Mouse (Mus musculus) forebrain, embryonic 10.5 days (tissue): Measurements from ENCODE around the gene Pde8a. TPM values are rescaled to one million over a fixed set of nuclear protein-coding genes. Genes with fewer than 3 reads are reported as not detected.
A peak's percentile ranks its signal among the peaks of the same experiment; 100 is the strongest.

Experiments used
- DNase-seq: peaks from one replicate; pipeline ENCODE4 v3.0.0-alpha.2; 2017; ENCODE audit warnings: low spot score; ENCODE audit errors: extremely low spot score
- H3K27ac ChIP-seq: fragments of 300-500 bp; sonication (generic); 2 replicates; pipeline ENCODE4 v1.5.1; 2016; ENCODE audit warnings: mild to moderate bottlenecking
- H3K27me3 ChIP-seq: fragments of 300-500 bp; sonication (generic); 2 replicates; pipeline ENCODE4 v1.6.1; 2016; ENCODE audit warnings: mild to moderate bottlenecking; ENCODE audit not compliant: poor library complexity, severe bottlenecking
- H3K36me3 ChIP-seq: fragments of 300-500 bp; sonication (generic); replicated peaks from 2 replicates; pipeline ENCODE4 v1.6.1; 2016; ENCODE audit warnings: mild to moderate bottlenecking, moderate library complexity
- H3K4me1 ChIP-seq: fragments of 300-500 bp; sonication (generic); 2 replicates; pipeline ENCODE4 v1.6.1; 2016
- H3K4me3 ChIP-seq: fragments of 300-500 bp; sonication (generic); 2 replicates; pipeline ENCODE4 v1.5.1; 2016; ENCODE audit warnings: mild to moderate bottlenecking, moderate library complexity
- H3K9me3 ChIP-seq: fragments of 300-500 bp; sonication (generic); 2 replicates; pipeline ENCODE4 v1.6.1; 2016; ENCODE audit warnings: mild to moderate bottlenecking, moderate library complexity
- WGBS: fragments of 180-500 bp; shearing (Covaris S2); methylation state at CpG from one replicate; pipeline ENCODE4 v1.1.7; 2016; 5-methylcytosine and 5-hydroxymethylcytosine counted together
- polyA plus RNA-seq: library from polyadenylated mRNA; unstranded; fragments of >200 nt; fragmentation: Nextera tagmentation; extraction: Ambion mirVana; gene quantifications from 2 replicates; pipeline ENCODE4 v1.2.1, GENCODE M21; 2016

The Pde8a gene
- polyA plus RNA-seq, 1 experiment from 2014 or later: 1.6 TPM

GRCm38 (mm10) chr7:81214153-81214907 lies 934 bp downstream of the Pde8a start:
- Histone ChIP-seq H3K27ac (peak overlapping the region; percentile 75), H3K4me1 (peaks cover 42% of the 10 kb centered on the region), H3K9me3 (no peaks in the 10 kb centered on the region), H3K36me3 (no peaks in the 10 kb centered on the region), H3K27me3 (peaks cover 86% of the 10 kb centered on the region), H3K4me3 (peak overlapping the region; percentile 48)
- DNase-seq: no peak
- WGBS: 5% methylated on average over 36 of the region's 40 CpGs

GRCm38 (mm10) chr7:81215950-81216349 lies 2.6 kb downstream of the Pde8a start:
- Histone ChIP-seq H3K4me3 (no peak overlapping the region), H3K36me3 (no peaks in the 10 kb centered on the region), H3K9me3 (no peaks in the 10 kb centered on the region), H3K27ac (no peak overlapping the region), H3K4me1 (peaks cover 35% of the 10 kb centered on the region), H3K27me3 (peaks cover 70% of the 10 kb centered on the region)
- 55% methylated on average over 1 of the region's 1 CpGs for WGBS
- DNase-seq: no peak

GRCm38 (mm10) chr7:81219321-81219720 lies 5.9 kb downstream of the Pde8a start:
- H3K27ac ChIP-seq: no peak overlapping the region
- WGBS: 62% methylated on average over 7 of the region's 7 CpGs
- H3K4me3 ChIP-seq: no peak overlapping the region
- peaks cover 36% of the 10 kb centered on the region for H3K27me3 ChIP-seq
- no peaks in the 10 kb centered on the region for H3K36me3 ChIP-seq
- no peak for DNase-seq
- H3K9me3 ChIP-seq: no peaks in the 10 kb centered on the region
- H3K4me1 ChIP-seq: peaks cover 1% of the 10 kb centered on the region

- DNase-seq: no peak
- Histone ChIP-seq H3K36me3 (no peaks in the 10 kb centered on the region), H3K9me3 (no peaks in the 10 kb centered on the region), H3K4me1 (no peaks in the 10 kb centered on the region), H3K27me3 (peaks cover 26% of the 10 kb centered on the region), H3K4me3 (no peak overlapping the region), H3K27ac (no peak overlapping the region)
- WGBS: 83% methylated on average over 3 of the region's 3 CpGs
Measured at GRCm38 (mm10) chr7:81220381-81220780, 7.0 kb downstream of the Pde8a start.

GRCm38 (mm10) chr7:81224260-81224659 lies 10.9 kb downstream of the Pde8a start:
- Histone ChIP-seq H3K36me3 (no peaks in the 10 kb centered on the region), H3K4me3 (no peak overlapping the region), H3K27ac (no peak overlapping the region), H3K9me3 (no peaks in the 10 kb centered on the region), H3K4me1 (no peaks in the 10 kb centered on the region), H3K27me3 (no peaks in the 10 kb centered on the region)
- 92% methylated on average over 7 of the region's 7 CpGs for WGBS
- DNase-seq: no peak

GRCm38 (mm10) chr7:81230091-81230792 lies 16.8 kb downstream of the Pde8a start:
- whole genome bisulfite sequencing: 90% methylated on average over 7 of the region's 7 CpGs
- DNase-seq: no peak

GRCm38 (mm10) chr7:81232674-81233073 lies 19.3 kb downstream of the Pde8a start:
- DNase-seq: no peak
- Histone ChIP-seq H3K27me3 (no peaks in the 10 kb centered on the region), H3K9me3 (no peaks in the 10 kb centered on the region), H3K36me3 (no peaks in the 10 kb centered on the region), H3K4me1 (no peaks in the 10 kb centered on the region), H3K4me3 (no peak overlapping the region), H3K27ac (no peak overlapping the region)
- WGBS: 77% methylated on average over 2 of the region's 2 CpGs

More at GRCm38 (mm10) chr7:81230091-81230792, 16.8 kb downstream of the Pde8a start:
- no peak overlapping the region for H3K27ac ChIP-seq
- no peak overlapping the region for H3K4me3 ChIP-seq
- no peaks in the 10 kb centered on the region for H3K4me1 ChIP-seq
- H3K9me3 ChIP-seq: no peaks in the 10 kb centered on the region
- no peaks in the 10 kb centered on the region for H3K36me3 ChIP-seq
- H3K27me3 ChIP-seq: no peaks in the 10 kb centered on the region

- no peaks in the 10 kb centered on the region for H3K9me3 ChIP-seq
- no peak overlapping the region for H3K27ac ChIP-seq
- no peak overlapping the region for H3K4me3 ChIP-seq
- no peak for DNase-seq
- 90% methylated on average over 2 of the region's 2 CpGs for WGBS
- no peaks in the 10 kb centered on the region for H3K27me3 ChIP-seq
- no peaks in the 10 kb centered on the region for H3K4me1 ChIP-seq
- H3K36me3 ChIP-seq: no peaks in the 10 kb centered on the region
Measured at GRCm38 (mm10) chr7:81235117-81235516, 21.7 kb downstream of the Pde8a start.

- no peak overlapping the region for H3K4me3 ChIP-seq
- no peaks in the 10 kb centered on the region for H3K36me3 ChIP-seq
- no peak overlapping the region for H3K27ac ChIP-seq
- H3K9me3 ChIP-seq: no peaks in the 10 kb centered on the region
- H3K4me1 ChIP-seq: no peaks in the 10 kb centered on the region
- WGBS: 78% methylated on average over 4 of the region's 4 CpGs
- no peak for DNase-seq
- H3K27me3 ChIP-seq: no peaks in the 10 kb centered on the region
Measured at GRCm38 (mm10) chr7:81235600-81236223, 22.3 kb downstream of the Pde8a start.

- Histone ChIP-seq H3K4me3 (no peak overlapping the region), H3K9me3 (no peaks in the 10 kb centered on the region), H3K36me3 (no peaks in the 10 kb centered on the region), H3K4me1 (no peaks in the 10 kb centered on the region), H3K27me3 (no peaks in the 10 kb centered on the region), H3K27ac (no peak overlapping the region)
- 77% methylated on average over 5 of the region's 5 CpGs for WGBS
- no peak for DNase-seq
Measured at GRCm38 (mm10) chr7:81243361-81243760, 30.0 kb downstream of the Pde8a start.

GRCm38 (mm10) chr7:81249854-81250279 lies 36.5 kb downstream of the Pde8a start:
- no peaks in the 10 kb centered on the region for H3K4me1 ChIP-seq
- H3K27me3 ChIP-seq: no peaks in the 10 kb centered on the region
- H3K36me3 ChIP-seq: no peaks in the 10 kb centered on the region
- no peak for DNase-seq
- 89% methylated on average over 3 of the region's 3 CpGs for WGBS
- H3K9me3 ChIP-seq: no peaks in the 10 kb centered on the region
- no peak overlapping the region for H3K4me3 ChIP-seq
- H3K27ac ChIP-seq: no peak overlapping the region

- Histone ChIP-seq H3K9me3 (no peaks in the 10 kb centered on the region), H3K27ac (no peak overlapping the region), H3K27me3 (no peaks in the 10 kb centered on the region), H3K36me3 (no peaks in the 10 kb centered on the region), H3K4me1 (no peaks in the 10 kb centered on the region), H3K4me3 (no peak overlapping the region)
- WGBS: 85% methylated on average over 6 of the region's 6 CpGs
- no peak for DNase-seq
Measured at GRCm38 (mm10) chr7:81250601-81251000, 37.2 kb downstream of the Pde8a start.

- DNase-seq: no peak
- H3K27me3 ChIP-seq: no peaks in the 10 kb centered on the region
- H3K9me3 ChIP-seq: no peaks in the 10 kb centered on the region
- no peak overlapping the region for H3K4me3 ChIP-seq
- WGBS: 94% methylated on average over 2 of the region's 2 CpGs
- H3K36me3 ChIP-seq: no peaks in the 10 kb centered on the region
- no peak overlapping the region for H3K27ac ChIP-seq
- no peaks in the 10 kb centered on the region for H3K4me1 ChIP-seq
Measured at GRCm38 (mm10) chr7:81251521-81251920, 38.1 kb downstream of the Pde8a start.
